Mouse (Mus musculus): ENCODE results near the gene Pla2g4a. TPM values are rescaled to one million over a fixed set of nuclear protein-coding genes. Genes with fewer than 3 reads are reported as not detected.

Gene Pla2g4a
- polyA plus RNA-seq, 1 experiment from 2014 or later, result 1.2 TPM

DNA sequence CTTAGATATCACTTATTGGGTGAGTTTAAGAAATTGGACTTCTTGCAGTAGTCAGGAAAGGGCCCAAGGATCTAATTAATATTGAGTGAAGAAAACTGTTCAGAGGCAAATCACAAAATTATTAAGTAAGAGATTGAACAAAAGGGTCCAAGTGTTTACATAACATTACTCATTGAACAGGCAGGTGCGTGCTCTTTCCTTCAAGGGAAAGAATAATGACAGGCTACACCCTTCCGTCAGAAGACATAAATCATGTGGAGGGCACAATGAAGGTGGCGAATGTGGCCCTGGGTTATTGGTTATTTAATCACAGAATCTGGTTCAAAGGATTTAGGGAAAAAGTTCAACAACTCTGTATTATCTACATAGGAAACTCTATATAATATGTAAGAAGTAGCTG, 82.9 kb downstream of the Pla2g4a start:
- no peak for ATAC-seq
- Histone ChIP-seq H3K27ac (ENCODE audit: low read depth, low read length) (no peak overlapping the region), H3K27me3 (replicated peaks; ENCODE audit: control insufficient read depth, insufficient read depth, low read length) (no peaks in the 10 kb centered on the region), H3K4me3 (ENCODE audit: low read depth, low read length) (no peak overlapping the region), H3K9me3 (replicated peaks; ENCODE audit: control insufficient read depth, low read length) (no peaks in the 10 kb centered on the region), H3K36me3 (ENCODE audit: control insufficient read depth, insufficient read depth, low read length) (no peaks in the 10 kb centered on the region), H3K4me1 (ENCODE audit: control insufficient read depth, insufficient read depth, low read length) (no peaks in the 10 kb centered on the region), H3K9ac (ENCODE audit: low read length) (no peak overlapping the region), H3K4me2 (ENCODE audit: low read length) (no peak overlapping the region)
- WGBS, result 92% methylated on average over 3 of the region's 3 CpGs
- no peak for DNase-seq (ENCODE audit: low spot score)

DNA sequence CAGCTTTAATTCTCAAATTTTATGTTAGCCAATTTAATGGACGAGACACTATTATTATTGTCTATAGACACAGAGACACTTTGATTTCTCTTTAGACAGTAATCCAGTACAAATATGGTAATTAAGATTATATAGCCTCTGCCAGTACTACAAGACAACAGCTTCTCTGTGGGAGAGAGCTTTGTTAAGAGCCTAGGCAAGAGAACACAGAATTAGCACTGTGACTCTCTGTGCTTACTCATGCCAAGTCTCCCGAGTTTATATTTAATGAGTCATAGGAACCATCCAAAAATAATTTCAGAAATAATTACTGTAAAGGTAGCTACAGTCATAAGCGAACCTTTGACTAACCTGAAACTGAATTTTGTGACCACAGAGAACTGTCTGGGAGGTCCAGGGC, 84.6 kb downstream of the Pla2g4a start:
- Histone ChIP-seq H3K27me3 (replicated peaks; ENCODE audit: control insufficient read depth, insufficient read depth, low read length) (no peaks in the 10 kb centered on the region), H3K4me1 (ENCODE audit: control insufficient read depth, insufficient read depth, low read length) (no peaks in the 10 kb centered on the region), H3K27ac (ENCODE audit: low read depth, low read length) (no peak overlapping the region), H3K4me2 (ENCODE audit: low read length) (no peak overlapping the region), H3K4me3 (ENCODE audit: low read depth, low read length) (no peak overlapping the region), H3K9me3 (replicated peaks; ENCODE audit: control insufficient read depth, low read length) (no peaks in the 10 kb centered on the region), H3K9ac (ENCODE audit: low read length) (no peak overlapping the region), H3K36me3 (ENCODE audit: control insufficient read depth, insufficient read depth, low read length) (no peaks in the 10 kb centered on the region)
- 69% methylated on average over 3 of the region's 3 CpGs for WGBS
- DNase-seq (ENCODE audit: low spot score) (no peak), ATAC-seq (no peak)

DNA sequence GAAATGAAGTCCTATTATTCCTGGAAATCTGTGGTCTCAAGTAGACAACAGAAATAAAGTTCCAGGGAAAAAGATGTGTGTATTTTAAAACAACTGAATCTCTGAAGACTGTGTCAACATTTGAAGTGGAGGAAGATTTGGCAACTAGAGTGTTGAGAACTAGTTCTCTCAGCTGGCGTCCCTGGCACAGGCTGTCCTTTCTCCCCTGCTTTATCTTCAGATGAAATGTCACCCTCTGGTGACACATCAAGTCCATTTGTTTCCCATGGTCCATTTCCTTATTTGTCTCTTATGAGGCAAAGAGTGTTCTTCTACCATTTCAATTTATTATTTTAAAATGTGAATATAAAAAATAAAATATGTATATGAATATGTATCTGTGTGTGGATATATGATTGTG, 89.5 kb downstream of the Pla2g4a start:
- no peaks in the 10 kb centered on the region for H3K36me3 ChIP-seq (ENCODE audit: control insufficient read depth, insufficient read depth, low read length)
- no peak overlapping the region for H3K27ac ChIP-seq (ENCODE audit: low read depth, low read length)
- no peak overlapping the region for H3K4me2 ChIP-seq (ENCODE audit: low read length)
- ATAC-seq (no peak), DNase-seq (ENCODE audit: low spot score) (no peak)
- H3K4me1 ChIP-seq (ENCODE audit: control insufficient read depth, insufficient read depth, low read length), result no peaks in the 10 kb centered on the region
- H3K27me3 ChIP-seq (replicated peaks; ENCODE audit: control insufficient read depth, insufficient read depth, low read length), result no peaks in the 10 kb centered on the region
- no peaks in the 10 kb centered on the region for H3K9me3 ChIP-seq (replicated peaks; ENCODE audit: control insufficient read depth, low read length)
- WGBS, result 82% methylated on average over 1 of the region's 1 CpGs
- no peak overlapping the region for H3K4me3 ChIP-seq (ENCODE audit: low read depth, low read length)
- no peak overlapping the region for H3K9ac ChIP-seq (ENCODE audit: low read length)

DNA sequence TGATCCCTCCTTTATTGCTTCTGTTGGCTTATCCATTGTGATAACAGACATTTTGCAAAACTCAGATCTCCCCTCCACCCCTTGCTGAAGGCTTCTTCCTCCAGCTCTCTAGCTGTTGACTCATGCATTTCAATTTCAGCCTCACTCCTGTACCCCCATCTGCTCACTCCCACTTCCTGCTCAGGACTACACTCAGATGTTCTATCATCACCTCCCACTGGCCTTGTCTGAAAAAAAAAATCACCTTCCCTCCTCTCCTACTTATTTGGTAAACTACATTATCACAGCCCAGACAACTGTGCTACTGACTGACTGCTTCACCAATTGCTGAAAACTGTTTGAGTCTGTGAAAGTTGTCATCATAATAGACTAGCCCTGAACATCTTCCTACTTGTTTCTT, 93.8 kb downstream of the Pla2g4a start:
- no peak overlapping the region for H3K4me3 ChIP-seq (ENCODE audit: low read depth, low read length)
- no peaks in the 10 kb centered on the region for H3K27me3 ChIP-seq (replicated peaks; ENCODE audit: control insufficient read depth, insufficient read depth, low read length)
- no peak for ATAC-seq

DNA sequence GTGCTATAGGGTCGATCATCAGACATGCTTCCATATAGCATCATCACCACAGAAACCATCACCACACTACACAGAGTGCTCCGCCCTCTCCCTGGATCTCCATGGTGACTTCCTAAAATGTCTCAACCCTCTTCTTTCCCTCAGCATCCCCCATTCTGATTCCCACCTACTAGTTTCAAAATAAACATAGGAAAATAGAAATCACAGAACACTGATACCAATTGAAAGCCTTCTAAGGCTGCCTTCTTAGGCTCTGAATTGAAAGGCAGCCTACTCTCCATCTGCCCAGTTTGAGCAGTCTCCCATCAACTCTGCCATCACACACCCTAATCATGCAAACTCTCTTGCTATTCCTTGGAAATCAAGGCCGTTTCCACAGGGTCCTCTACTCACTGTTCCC, 94.9 kb downstream of the Pla2g4a start:
- Histone ChIP-seq H3K4me1 (ENCODE audit: control insufficient read depth, insufficient read depth, low read length) (no peaks in the 10 kb centered on the region), H3K27me3 (replicated peaks; ENCODE audit: control insufficient read depth, insufficient read depth, low read length) (no peaks in the 10 kb centered on the region), H3K36me3 (ENCODE audit: control insufficient read depth, insufficient read depth, low read length) (no peaks in the 10 kb centered on the region), H3K27ac (ENCODE audit: low read depth, low read length) (no peak overlapping the region), H3K4me2 (ENCODE audit: low read length) (no peak overlapping the region), H3K9ac (ENCODE audit: low read length) (no peak overlapping the region), H3K9me3 (replicated peaks; ENCODE audit: control insufficient read depth, low read length) (no peaks in the 10 kb centered on the region), H3K4me3 (ENCODE audit: low read depth, low read length) (no peak overlapping the region)
- DNase-seq (ENCODE audit: low spot score), result no peak
- WGBS, result 97% methylated on average over 3 of the region's 3 CpGs
- no peak for ATAC-seq

More for the DNA sequence above, 93.8 kb downstream of the Pla2g4a start:
- Histone ChIP-seq H3K9ac (ENCODE audit: low read length) (no peak overlapping the region), H3K4me1 (ENCODE audit: control insufficient read depth, insufficient read depth, low read length) (no peaks in the 10 kb centered on the region), H3K4me2 (ENCODE audit: low read length) (no peak overlapping the region), H3K9me3 (replicated peaks; ENCODE audit: control insufficient read depth, low read length) (no peaks in the 10 kb centered on the region), H3K27ac (ENCODE audit: low read depth, low read length) (no peak overlapping the region), H3K36me3 (ENCODE audit: control insufficient read depth, insufficient read depth, low read length) (no peaks in the 10 kb centered on the region)
- DNase-seq (ENCODE audit: low spot score), result no peak

DNA sequence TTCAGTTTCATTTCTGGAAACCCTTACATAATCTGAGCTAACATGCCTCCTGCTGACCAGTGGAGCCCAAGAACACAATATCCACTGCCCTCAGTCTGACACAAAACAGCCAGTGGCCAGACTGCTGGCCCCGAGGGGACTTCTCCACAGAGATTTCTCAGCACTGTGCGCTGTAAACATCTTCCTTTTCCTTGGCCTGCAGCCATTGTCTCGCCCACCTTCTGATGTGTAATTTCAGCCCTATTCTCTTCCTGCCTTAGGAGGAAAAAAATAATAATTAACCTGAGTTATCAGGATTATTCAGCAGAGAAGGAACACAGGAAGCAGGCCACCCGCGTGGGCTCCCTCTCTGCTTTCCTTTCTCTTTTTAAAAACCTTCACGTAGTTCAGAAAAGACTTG, 98.3 kb downstream of the Pla2g4a start:
- H3K4me3 ChIP-seq (ENCODE audit: low read depth, low read length), result no peak overlapping the region
- no peak overlapping the region for H3K4me2 ChIP-seq (ENCODE audit: low read length)
- no peak overlapping the region for H3K9ac ChIP-seq (ENCODE audit: low read length)
- no peak for DNase-seq (ENCODE audit: low spot score)
- 61% methylated on average over 6 of the region's 6 CpGs for WGBS
- H3K9me3 ChIP-seq (replicated peaks; ENCODE audit: control insufficient read depth, low read length), result no peaks in the 10 kb centered on the region
- no peaks in the 10 kb centered on the region for H3K4me1 ChIP-seq (ENCODE audit: control insufficient read depth, insufficient read depth, low read length)
- H3K36me3 ChIP-seq (ENCODE audit: control insufficient read depth, insufficient read depth, low read length), result no peaks in the 10 kb centered on the region
- no peaks in the 10 kb centered on the region for H3K27me3 ChIP-seq (replicated peaks; ENCODE audit: control insufficient read depth, insufficient read depth, low read length)
- no peak for ATAC-seq
- no peak overlapping the region for H3K27ac ChIP-seq (ENCODE audit: low read depth, low read length)

DNA sequence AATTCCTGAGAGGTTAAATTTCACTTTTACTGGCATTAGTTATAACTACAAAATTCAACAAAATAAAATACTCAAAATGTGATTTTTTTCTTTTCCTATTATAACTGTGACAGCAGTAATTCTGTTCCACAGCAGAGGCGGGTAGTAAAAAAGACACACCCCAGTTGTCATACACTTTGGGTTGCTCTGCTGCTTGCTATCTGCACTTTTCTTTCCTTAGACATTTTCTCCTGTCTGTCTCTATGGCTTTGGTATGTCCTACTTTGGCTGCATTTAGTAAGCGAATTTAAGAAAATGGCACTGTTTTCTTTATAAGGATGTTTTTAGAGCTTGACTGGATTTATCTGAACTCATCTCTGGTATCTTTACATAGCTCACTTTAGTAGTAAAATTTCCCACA, 98.9 kb downstream of the Pla2g4a start:
- Histone ChIP-seq H3K27me3 (replicated peaks; ENCODE audit: control insufficient read depth, insufficient read depth, low read length) (no peaks in the 10 kb centered on the region), H3K4me2 (ENCODE audit: low read length) (no peak overlapping the region), H3K36me3 (ENCODE audit: control insufficient read depth, insufficient read depth, low read length) (no peaks in the 10 kb centered on the region), H3K4me1 (ENCODE audit: control insufficient read depth, insufficient read depth, low read length) (no peaks in the 10 kb centered on the region), H3K9ac (ENCODE audit: low read length) (no peak overlapping the region), H3K9me3 (replicated peaks; ENCODE audit: control insufficient read depth, low read length) (no peaks in the 10 kb centered on the region), H3K27ac (ENCODE audit: low read depth, low read length) (no peak overlapping the region), H3K4me3 (ENCODE audit: low read depth, low read length) (no peak overlapping the region)
- 89% methylated on average over 2 of the region's 2 CpGs for WGBS
- DNase-seq (ENCODE audit: low spot score) (no peak), ATAC-seq (no peak)

DNA sequence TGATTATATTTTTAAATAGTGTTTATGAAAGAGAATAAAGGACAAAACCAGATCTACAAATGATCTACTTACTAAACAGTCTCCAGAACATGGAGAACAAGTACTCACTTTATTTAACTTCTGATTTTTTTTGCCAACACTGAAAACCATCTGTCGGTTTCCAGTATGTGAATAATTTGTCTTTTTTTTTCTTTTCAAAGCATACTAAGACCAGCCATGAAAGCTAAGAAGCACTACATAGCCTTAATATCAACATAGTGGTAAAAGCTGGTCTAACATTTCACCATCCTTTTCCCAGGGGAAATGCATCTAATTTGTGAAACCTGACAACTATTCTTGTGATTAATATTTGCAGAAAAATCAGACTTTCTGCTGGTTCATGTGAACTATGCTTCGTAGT, 99.5 kb downstream of the Pla2g4a start:
- 81% methylated on average over 2 of the region's 2 CpGs for WGBS
- no peak for DNase-seq (ENCODE audit: low spot score)
- no peak overlapping the region for H3K9ac ChIP-seq (ENCODE audit: low read length)

DNA sequence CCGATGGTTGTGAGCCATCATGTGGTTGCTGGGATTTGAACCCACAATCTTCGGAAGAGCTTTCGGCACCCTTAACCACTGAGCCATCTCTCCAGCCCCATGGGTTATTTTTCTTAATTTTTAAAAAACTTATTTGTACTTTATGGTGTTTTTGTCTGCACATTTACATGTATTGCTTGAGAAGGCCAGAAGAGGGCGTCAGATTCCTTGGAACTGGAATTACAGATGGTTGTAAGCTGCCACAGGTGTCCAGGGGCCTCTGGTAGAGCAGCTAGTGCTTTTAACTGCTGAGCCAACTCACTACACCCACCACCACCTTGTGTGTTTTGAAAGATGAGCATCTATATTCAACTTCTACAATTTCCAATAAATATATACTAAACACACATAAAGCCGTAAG, 102.4 kb downstream of the Pla2g4a start:
- H3K4me3 ChIP-seq (ENCODE audit: low read depth, low read length), result no peak overlapping the region
- no peaks in the 10 kb centered on the region for H3K9me3 ChIP-seq (replicated peaks; ENCODE audit: control insufficient read depth, low read length)
- no peak for ATAC-seq

More for the DNA sequence above, 99.5 kb downstream of the Pla2g4a start:
- Histone ChIP-seq H3K27me3 (replicated peaks; ENCODE audit: control insufficient read depth, insufficient read depth, low read length) (no peaks in the 10 kb centered on the region), H3K9me3 (replicated peaks; ENCODE audit: control insufficient read depth, low read length) (no peaks in the 10 kb centered on the region), H3K4me3 (ENCODE audit: low read depth, low read length) (no peak overlapping the region), H3K4me1 (ENCODE audit: control insufficient read depth, insufficient read depth, low read length) (no peaks in the 10 kb centered on the region), H3K4me2 (ENCODE audit: low read length) (no peak overlapping the region), H3K27ac (ENCODE audit: low read depth, low read length) (no peak overlapping the region), H3K36me3 (ENCODE audit: control insufficient read depth, insufficient read depth, low read length) (no peaks in the 10 kb centered on the region)
- ATAC-seq, result no peak

DNA sequence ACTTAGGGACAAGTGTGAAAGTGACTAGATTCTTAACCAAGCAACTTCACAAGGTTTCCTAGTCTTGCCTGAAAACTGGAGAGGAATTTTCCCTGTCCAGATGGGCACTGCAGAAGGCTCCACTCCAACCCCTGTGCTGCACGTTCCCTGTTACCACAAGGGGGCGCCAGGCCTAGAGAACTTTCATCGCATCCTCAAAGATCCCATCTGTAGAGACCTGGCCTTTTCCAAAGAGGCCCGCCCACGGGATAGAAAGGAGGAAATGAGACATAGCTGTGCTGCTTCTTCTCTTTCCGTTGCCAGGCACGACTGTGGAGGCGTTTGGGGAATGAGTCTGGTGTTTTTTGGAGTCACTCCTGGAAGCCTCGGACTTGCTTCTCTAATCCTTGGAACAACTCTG, 104.4 kb downstream of the Pla2g4a start:
- Histone ChIP-seq H3K36me3 (ENCODE audit: control insufficient read depth, insufficient read depth, low read length) (no peaks in the 10 kb centered on the region), H3K27ac (ENCODE audit: low read depth, low read length) (no peak overlapping the region), H3K9ac (ENCODE audit: low read length) (no peak overlapping the region), H3K4me3 (ENCODE audit: low read depth, low read length) (no peak overlapping the region), H3K4me2 (ENCODE audit: low read length) (no peak overlapping the region), H3K4me1 (ENCODE audit: control insufficient read depth, insufficient read depth, low read length) (no peaks in the 10 kb centered on the region), H3K27me3 (replicated peaks; ENCODE audit: control insufficient read depth, insufficient read depth, low read length) (no peaks in the 10 kb centered on the region), H3K9me3 (replicated peaks; ENCODE audit: control insufficient read depth, low read length) (no peaks in the 10 kb centered on the region)
- 25% methylated on average over 9 of the region's 9 CpGs for WGBS
- DNase-seq (ENCODE audit: low spot score) (peak; percentile 37), ATAC-seq (peak; percentile 70)

More for the DNA sequence above, 102.4 kb downstream of the Pla2g4a start:
- no peak for DNase-seq (ENCODE audit: low spot score)
- no peak overlapping the region for H3K9ac ChIP-seq (ENCODE audit: low read length)
- WGBS, result 75% methylated on average over 5 of the region's 5 CpGs
- no peaks in the 10 kb centered on the region for H3K4me1 ChIP-seq (ENCODE audit: control insufficient read depth, insufficient read depth, low read length)
- no peaks in the 10 kb centered on the region for H3K36me3 ChIP-seq (ENCODE audit: control insufficient read depth, insufficient read depth, low read length)
- no peak overlapping the region for H3K27ac ChIP-seq (ENCODE audit: low read depth, low read length)
- no peak overlapping the region for H3K4me2 ChIP-seq (ENCODE audit: low read length)
- no peaks in the 10 kb centered on the region for H3K27me3 ChIP-seq (replicated peaks; ENCODE audit: control insufficient read depth, insufficient read depth, low read length)
